Mouse (Mus musculus) spleen, adult 2 months (tissue): Measurements from ENCODE around the gene Hspa1l.

Source experiments
- CTCF ChIP-seq: fragments of 200-500 bp; IDR thresholded peaks from 2 replicates; pipeline ENCODE4 v1.5.1; 2011; ENCODE audit warnings: mild to moderate bottlenecking, inconsistent platforms; ENCODE audit not compliant: insufficient read depth, insufficient read length, insufficient replicate concordance; ENCODE audit errors: extremely low read depth
- POLR2A ChIP-seq: fragments of 200-500 bp; IDR thresholded peaks from 2 replicates; pipeline ENCODE4 v1.6.1; 2011; ENCODE audit warnings: low read depth, low read length, inconsistent platforms

GRCm38 (mm10) chr17:35024691-35025488 lies 52.4 kb downstream of the Hspa1l start:
- TF ChIP-seq POLR2A (no peak), CTCF (no peak)
